Mouse (Mus musculus): ENCODE results near the gene Slc38a8.

DNA sequence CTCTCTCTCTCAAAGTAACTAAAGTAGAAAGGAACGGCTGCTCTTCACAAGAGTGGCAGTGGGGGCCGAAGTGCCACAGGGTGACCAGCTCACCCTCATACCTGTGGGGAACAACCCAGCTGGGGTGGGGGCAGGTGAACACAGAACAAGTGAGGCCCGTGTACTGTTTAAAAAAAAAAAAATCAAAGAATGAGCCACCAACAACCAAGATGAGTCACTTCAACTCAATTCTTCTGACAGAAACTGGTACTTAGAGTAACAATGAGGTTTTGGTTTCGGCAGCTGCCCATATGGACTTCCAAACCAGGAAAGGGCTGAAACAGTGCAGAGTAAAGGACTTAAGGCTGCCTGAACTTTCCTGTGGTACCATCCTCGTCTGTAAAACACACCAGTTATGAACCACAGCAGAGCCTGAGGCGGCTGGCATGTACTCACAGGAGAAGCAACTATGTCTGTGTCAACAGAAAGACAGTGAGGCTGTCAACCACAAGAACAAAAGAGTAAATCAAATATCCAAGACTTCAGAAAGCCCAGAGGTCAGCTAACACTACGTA is 47.1 kb upstream of the Slc38a8 start:
- TF ChIP-seq POLR2A (IDR thresholded peaks at IDR 0.05; ENCODE audit: control insufficient read depth, extremely low read depth, insufficient read depth, low read length, poor library complexity) = no peak
- no peak for TF ChIP-seq CTCF (IDR thresholded peaks at IDR 0.05; ENCODE audit: borderline replicate concordance, control insufficient read depth, extremely low read depth, insufficient read depth, low read length, poor library complexity)

Measured in thymus, adult 2 months (tissue).